Mouse (Mus musculus) testis, adult 2 months (tissue): ENCODE data around the gene Maml2. TPM values are rescaled to one million over a fixed set of nuclear protein-coding genes. Genes with fewer than 3 reads are reported as not detected.

Source experiments
- H3K27ac ChIP-seq: fragments of 200-500 bp; 2 replicates; pipeline ENCODE4 v1.5.1; 2012; ENCODE audit warnings: low read depth, low read length; ENCODE audit not compliant: control insufficient read depth, insufficient read depth
- H3K27me3 ChIP-seq: fragments of 200-500 bp; 2 replicates; pipeline ENCODE4 v1.6.1; 2012; ENCODE audit warnings: mild to moderate bottlenecking, low read length, moderate library complexity; ENCODE audit not compliant: control insufficient read depth, insufficient read depth
- H3K36me3 ChIP-seq: fragments of 200-500 bp; 2 replicates; pipeline ENCODE4 v1.6.1; 2012; ENCODE audit warnings: mild to moderate bottlenecking, low read length; ENCODE audit not compliant: control insufficient read depth, insufficient read depth
- H3K4me1 ChIP-seq: fragments of 200-500 bp; 2 replicates; pipeline ENCODE4 v1.6.1; 2012; ENCODE audit warnings: low read length; ENCODE audit not compliant: control insufficient read depth, insufficient read depth
- H3K4me3 ChIP-seq: fragments of 200-500 bp; 2 replicates; pipeline ENCODE4 v1.5.1; 2012; ENCODE audit warnings: low read depth, mild to moderate bottlenecking, low read length, moderate library complexity, mixed read lengths; ENCODE audit not compliant: control insufficient read depth
- CTCF ChIP-seq: fragments of 200-500 bp; IDR thresholded peaks from 2 replicates; pipeline ENCODE4 v1.5.1; 2012; ENCODE audit warnings: low read depth, mild to moderate bottlenecking, inconsistent platforms, low read length, moderate library complexity; ENCODE audit not compliant: control insufficient read depth, insufficient read depth, insufficient replicate concordance
- POLR2A ChIP-seq: fragments of 200-500 bp; IDR thresholded peaks from 2 replicates; pipeline ENCODE4 v1.6.1; 2012; ENCODE audit warnings: low read depth, mild to moderate bottlenecking, inconsistent platforms, low read length, moderate library complexity; ENCODE audit not compliant: control insufficient read depth
- polyA plus RNA-seq: library from polyadenylated mRNA; depleted of rRNA; stranded (reverse); fragments of >200 nt; gene quantifications from 2 replicates; pipeline ENCODE4 v1.2.3, GENCODE M21; 2012

The Maml2 gene
- polyA plus RNA-seq, 1 experiment = 0.56 TPM

GRCm38 (mm10) chr9:13565343-13566019, 267.7 kb downstream of the Maml2 start:
- no peaks in the 10 kb centered on the region for H3K4me1 ChIP-seq
- no peak overlapping the region for H3K4me3 ChIP-seq
- no peaks in the 10 kb centered on the region for H3K36me3 ChIP-seq
- no peak overlapping the region for H3K27ac ChIP-seq
- TF ChIP-seq POLR2A (no peak), CTCF (no peak)
- no peaks in the 10 kb centered on the region for H3K27me3 ChIP-seq

- Histone ChIP-seq H3K27me3 (no peaks in the 10 kb centered on the region), H3K4me1 (no peaks in the 10 kb centered on the region), H3K4me3 (no peak overlapping the region), H3K36me3 (no peaks in the 10 kb centered on the region), H3K27ac (no peak overlapping the region)
- TF ChIP-seq CTCF (no peak), POLR2A (no peak)
Observed at GRCm38 (mm10) chr9:13566154-13566885, 268.6 kb downstream of the Maml2 start.

GRCm38 (mm10) chr9:13569023-13569422, 271.3 kb downstream of the Maml2 start:
- H3K4me1 ChIP-seq = no peaks in the 10 kb centered on the region
- H3K36me3 ChIP-seq = no peaks in the 10 kb centered on the region
- no peaks in the 10 kb centered on the region for H3K27me3 ChIP-seq
- TF ChIP-seq CTCF (no peak), POLR2A (no peak)
- H3K4me3 ChIP-seq = no peak overlapping the region
- H3K27ac ChIP-seq = no peak overlapping the region

GRCm38 (mm10) chr9:13572847-13573246, 275.1 kb downstream of the Maml2 start:
- no peak for TF ChIP-seq CTCF
- no peak for TF ChIP-seq POLR2A
- no peak overlapping the region for H3K4me3 ChIP-seq
- H3K27ac ChIP-seq = no peak overlapping the region
- no peaks in the 10 kb centered on the region for H3K36me3 ChIP-seq
- no peaks in the 10 kb centered on the region for H3K27me3 ChIP-seq
- H3K4me1 ChIP-seq = no peaks in the 10 kb centered on the region

- TF ChIP-seq CTCF (no peak), POLR2A (no peak)
- Histone ChIP-seq H3K4me1 (no peaks in the 10 kb centered on the region), H3K27ac (no peak overlapping the region), H3K36me3 (no peaks in the 10 kb centered on the region), H3K27me3 (no peaks in the 10 kb centered on the region), H3K4me3 (no peak overlapping the region)
Observed at GRCm38 (mm10) chr9:13574059-13574458, 276.3 kb downstream of the Maml2 start.

GRCm38 (mm10) chr9:13574913-13575312, 277.2 kb downstream of the Maml2 start:
- TF ChIP-seq CTCF (no peak), POLR2A (no peak)
- Histone ChIP-seq H3K36me3 (no peaks in the 10 kb centered on the region), H3K27me3 (no peaks in the 10 kb centered on the region), H3K27ac (no peak overlapping the region), H3K4me1 (no peaks in the 10 kb centered on the region), H3K4me3 (no peak overlapping the region)

GRCm38 (mm10) chr9:13577150-13577549, 279.4 kb downstream of the Maml2 start:
- Histone ChIP-seq H3K36me3 (no peaks in the 10 kb centered on the region), H3K27ac (no peak overlapping the region), H3K27me3 (no peaks in the 10 kb centered on the region), H3K4me1 (no peaks in the 10 kb centered on the region), H3K4me3 (no peak overlapping the region)
- TF ChIP-seq CTCF = no peak
- no peak for TF ChIP-seq POLR2A

GRCm38 (mm10) chr9:13581184-13581583, 283.4 kb downstream of the Maml2 start:
- Histone ChIP-seq H3K4me3 (no peak overlapping the region), H3K27me3 (no peaks in the 10 kb centered on the region), H3K4me1 (no peaks in the 10 kb centered on the region), H3K27ac (no peak overlapping the region), H3K36me3 (no peaks in the 10 kb centered on the region)
- TF ChIP-seq CTCF (no peak), POLR2A (no peak)
